Mouse (Mus musculus): ENCODE measurements around the gene Tssk2. TPM values are rescaled to one million over a fixed set of nuclear protein-coding genes. Genes with fewer than 3 reads are reported as not detected.

The Tssk2 gene
- polyA plus RNA-seq, 1 experiment from 2014 or later: not detected

GRCm38 (mm10) chr16:17931906-17932460 is 33.5 kb downstream of the Tssk2 start:
- no peak for ATAC-seq (ENCODE audit: low FRiP score)
- Histone ChIP-seq H3K9me3 (replicated peaks) (no peaks in the 10 kb centered on the region), H3K4me3 (replicated peaks) (no peak overlapping the region)

GRCm38 (mm10) chr16:17933594-17934444 is 35.4 kb downstream of the Tssk2 start:
- H3K4me3 ChIP-seq (replicated peaks): no peak overlapping the region
- 78% methylated on average over 9 of the region's 9 CpGs for WGBS
- H3K4me2 ChIP-seq: no peak overlapping the region
- H3K36me3 ChIP-seq: no peaks in the 10 kb centered on the region
- H3K27ac ChIP-seq (replicated peaks): no peak overlapping the region
- no peak for ATAC-seq (ENCODE audit: low FRiP score)
- no peaks in the 10 kb centered on the region for H3K9me3 ChIP-seq (replicated peaks)
- H3K4me1 ChIP-seq: peaks cover 6% of the 10 kb centered on the region; the same call in 1 of the 2 replicates
- 0 out of 2 replicates have a peak, but pooled peaks cover 5% of the 10 kb centered on the region for H3K27me3 ChIP-seq (replicated peaks)
- H3K9ac ChIP-seq (replicated peaks): no peak overlapping the region

More at GRCm38 (mm10) chr16:17931906-17932460, 33.5 kb downstream of the Tssk2 start:
- H3K4me1 ChIP-seq: peaks cover 14% of the 10 kb centered on the region
- H3K4me2 ChIP-seq: no peak overlapping the region
- 78% methylated on average over 5 of the region's 5 CpGs for WGBS
- H3K9ac ChIP-seq (replicated peaks): no peak overlapping the region
- no peaks in the 10 kb centered on the region for H3K27me3 ChIP-seq (replicated peaks)
- H3K36me3 ChIP-seq: no peaks in the 10 kb centered on the region
- H3K27ac ChIP-seq (replicated peaks): no peak overlapping the region

- no peak overlapping the region for H3K4me2 ChIP-seq
- no peak overlapping the region for H3K27ac ChIP-seq (replicated peaks)
- no peaks in the 10 kb centered on the region for H3K36me3 ChIP-seq
- no peak overlapping the region for H3K9ac ChIP-seq (replicated peaks)
- 0 out of 2 replicates have a peak, but pooled peaks cover 5% of the 10 kb centered on the region for H3K27me3 ChIP-seq (replicated peaks)
- no peak overlapping the region for H3K4me3 ChIP-seq (replicated peaks)
- no peak for ATAC-seq (ENCODE audit: low FRiP score)
- 0 out of 2 replicates have a peak, but pooled peaks cover 9% of the 10 kb centered on the region for H3K4me1 ChIP-seq
- WGBS: 70% methylated on average over 3 of the region's 3 CpGs
- H3K9me3 ChIP-seq (replicated peaks): no peaks in the 10 kb centered on the region
These were observed 36.0 kb downstream of the Tssk2 start for GRCm38 (mm10) chr16:17934445-17934910.

GRCm38 (mm10) chr16:17936776-17937175 is 38.3 kb downstream of the Tssk2 start:
- Histone ChIP-seq H3K27ac (replicated peaks) (no peak overlapping the region), H3K36me3 (no peaks in the 10 kb centered on the region), H3K4me1 (0 out of 2 replicates have a peak, but pooled peaks cover 10% of the 10 kb centered on the region), H3K4me3 (replicated peaks) (no peak overlapping the region), H3K9me3 (replicated peaks) (no peaks in the 10 kb centered on the region), H3K4me2 (no peak overlapping the region), H3K9ac (replicated peaks) (no peak overlapping the region), H3K27me3 (replicated peaks) (0 out of 2 replicates have a peak, but pooled peaks cover 5% of the 10 kb centered on the region)
- WGBS: 87% methylated on average over 10 of the region's 10 CpGs
- ATAC-seq (ENCODE audit: low FRiP score): no peak

- Histone ChIP-seq H3K36me3 (no peaks in the 10 kb centered on the region), H3K9ac (replicated peaks) (no peak overlapping the region), H3K4me2 (no peak overlapping the region), H3K4me1 (0 out of 2 replicates have a peak, but pooled peaks cover 10% of the 10 kb centered on the region), H3K27me3 (replicated peaks) (0 out of 2 replicates have a peak, but pooled peaks cover 5% of the 10 kb centered on the region), H3K4me3 (replicated peaks) (no peak overlapping the region), H3K9me3 (replicated peaks) (no peaks in the 10 kb centered on the region), H3K27ac (replicated peaks) (no peak overlapping the region)
- no peak for ATAC-seq (ENCODE audit: low FRiP score)
- WGBS: 86% methylated on average over 7 of the region's 7 CpGs
These were observed 39.8 kb downstream of the Tssk2 start for GRCm38 (mm10) chr16:17938187-17938586.

- no peaks in the 10 kb centered on the region for H3K9me3 ChIP-seq (replicated peaks)
- no peak overlapping the region for H3K27ac ChIP-seq (replicated peaks)
- no peak overlapping the region for H3K4me3 ChIP-seq (replicated peaks)
- H3K36me3 ChIP-seq: no peaks in the 10 kb centered on the region
- 9% methylated on average over 7 of the region's 7 CpGs for WGBS
- peak; percentile 57; the same call in 1 of the 2 replicates for ATAC-seq (ENCODE audit: low FRiP score)
- H3K27me3 ChIP-seq (replicated peaks): 0 out of 2 replicates have a peak, but pooled peaks cover 5% of the 10 kb centered on the region
- 0 out of 2 replicates have a peak, but pooled peaks cover 10% of the 10 kb centered on the region for H3K4me1 ChIP-seq
- H3K9ac ChIP-seq (replicated peaks): 0 out of 2 replicates have a peak overlapping the region, but pooled peaks have one; percentile 2
- no peak overlapping the region for H3K4me2 ChIP-seq
These were observed 40.4 kb downstream of the Tssk2 start for GRCm38 (mm10) chr16:17938821-17939220.

- Histone ChIP-seq H3K4me2 (no peak overlapping the region), H3K27me3 (replicated peaks) (0 out of 2 replicates have a peak, but pooled peaks cover 5% of the 10 kb centered on the region), H3K9me3 (replicated peaks) (no peaks in the 10 kb centered on the region), H3K9ac (replicated peaks) (0 out of 2 replicates have a peak overlapping the region, but pooled peaks have one; percentile 2), H3K4me1 (0 out of 2 replicates have a peak, but pooled peaks cover 10% of the 10 kb centered on the region), H3K27ac (replicated peaks) (no peak overlapping the region), H3K4me3 (replicated peaks) (no peak overlapping the region), H3K36me3 (no peaks in the 10 kb centered on the region)
- 58% methylated on average over 9 of the region's 9 CpGs for WGBS
- ATAC-seq (ENCODE audit: low FRiP score): no peak
These were observed 40.9 kb downstream of the Tssk2 start for GRCm38 (mm10) chr16:17939255-17939751.

- 77% methylated on average over 8 of the region's 8 CpGs for WGBS
- Histone ChIP-seq H3K4me1 (0 out of 2 replicates have a peak, but pooled peaks cover 10% of the 10 kb centered on the region), H3K9me3 (replicated peaks) (no peaks in the 10 kb centered on the region), H3K27ac (replicated peaks) (no peak overlapping the region), H3K36me3 (no peaks in the 10 kb centered on the region), H3K4me2 (no peak overlapping the region), H3K27me3 (replicated peaks) (no peaks in the 10 kb centered on the region), H3K9ac (replicated peaks) (no peak overlapping the region), H3K4me3 (replicated peaks) (no peak overlapping the region)
- ATAC-seq (ENCODE audit: low FRiP score): no peak
These were observed 45.0 kb downstream of the Tssk2 start for GRCm38 (mm10) chr16:17943466-17943865.

GRCm38 (mm10) chr16:17945081-17945831 is 46.8 kb downstream of the Tssk2 start:
- no peaks in the 10 kb centered on the region for H3K9me3 ChIP-seq (replicated peaks)
- no peaks in the 10 kb centered on the region for H3K36me3 ChIP-seq
- no peak overlapping the region for H3K4me3 ChIP-seq (replicated peaks)
- H3K27me3 ChIP-seq (replicated peaks): no peaks in the 10 kb centered on the region
- H3K4me1 ChIP-seq: no peaks in the 10 kb centered on the region
- WGBS: 48% methylated on average over 7 of the region's 7 CpGs
- no peak overlapping the region for H3K27ac ChIP-seq (replicated peaks)
- H3K4me2 ChIP-seq: no peak overlapping the region
- H3K9ac ChIP-seq (replicated peaks): no peak overlapping the region
- ATAC-seq (ENCODE audit: low FRiP score): no peak

- no peak overlapping the region for H3K4me2 ChIP-seq
- no peak overlapping the region for H3K27ac ChIP-seq (replicated peaks)
- 31% methylated on average over 2 of the region's 2 CpGs for WGBS
- no peak for ATAC-seq (ENCODE audit: low FRiP score)
- no peaks in the 10 kb centered on the region for H3K4me1 ChIP-seq
- no peaks in the 10 kb centered on the region for H3K36me3 ChIP-seq
- H3K9ac ChIP-seq (replicated peaks): no peak overlapping the region
- H3K4me3 ChIP-seq (replicated peaks): no peak overlapping the region
- H3K9me3 ChIP-seq (replicated peaks): no peaks in the 10 kb centered on the region
- H3K27me3 ChIP-seq (replicated peaks): no peaks in the 10 kb centered on the region
These were observed 51.0 kb downstream of the Tssk2 start for GRCm38 (mm10) chr16:17949421-17949877.
